Mouse (Mus musculus): ENCODE results near the gene Cd99l2.

- TF ChIP-seq CTCF (IDR thresholded peaks at IDR 0.05; ENCODE audit: low read depth) (no peak), EP300 (IDR thresholded peaks at IDR 0.05; ENCODE audit: low read depth) (no peak)
Measured at GRCm38 (mm10) chrX:71540821-71541510, 48.3 kb upstream of the Cd99l2 start.
